Mouse (Mus musculus) cortical plate, adult 2 months (tissue): Measurements from ENCODE around the gene Pnpla5.

Experiments used
- CTCF ChIP-seq: fragments of 200-500 bp; IDR thresholded peaks from 2 replicates; pipeline ENCODE4 v1.5.1; 2011; ENCODE audit warnings: mild to moderate bottlenecking, control low read depth, low read length; ENCODE audit not compliant: insufficient read depth; ENCODE audit errors: extremely low read depth
- POLR2A ChIP-seq: fragments of 200-500 bp; IDR thresholded peaks from 2 replicates; pipeline ENCODE4 v1.6.1; 2011; ENCODE audit warnings: mild to moderate bottlenecking, low read length, control low read depth; ENCODE audit not compliant: insufficient read depth; ENCODE audit errors: extremely low read depth

DNA sequence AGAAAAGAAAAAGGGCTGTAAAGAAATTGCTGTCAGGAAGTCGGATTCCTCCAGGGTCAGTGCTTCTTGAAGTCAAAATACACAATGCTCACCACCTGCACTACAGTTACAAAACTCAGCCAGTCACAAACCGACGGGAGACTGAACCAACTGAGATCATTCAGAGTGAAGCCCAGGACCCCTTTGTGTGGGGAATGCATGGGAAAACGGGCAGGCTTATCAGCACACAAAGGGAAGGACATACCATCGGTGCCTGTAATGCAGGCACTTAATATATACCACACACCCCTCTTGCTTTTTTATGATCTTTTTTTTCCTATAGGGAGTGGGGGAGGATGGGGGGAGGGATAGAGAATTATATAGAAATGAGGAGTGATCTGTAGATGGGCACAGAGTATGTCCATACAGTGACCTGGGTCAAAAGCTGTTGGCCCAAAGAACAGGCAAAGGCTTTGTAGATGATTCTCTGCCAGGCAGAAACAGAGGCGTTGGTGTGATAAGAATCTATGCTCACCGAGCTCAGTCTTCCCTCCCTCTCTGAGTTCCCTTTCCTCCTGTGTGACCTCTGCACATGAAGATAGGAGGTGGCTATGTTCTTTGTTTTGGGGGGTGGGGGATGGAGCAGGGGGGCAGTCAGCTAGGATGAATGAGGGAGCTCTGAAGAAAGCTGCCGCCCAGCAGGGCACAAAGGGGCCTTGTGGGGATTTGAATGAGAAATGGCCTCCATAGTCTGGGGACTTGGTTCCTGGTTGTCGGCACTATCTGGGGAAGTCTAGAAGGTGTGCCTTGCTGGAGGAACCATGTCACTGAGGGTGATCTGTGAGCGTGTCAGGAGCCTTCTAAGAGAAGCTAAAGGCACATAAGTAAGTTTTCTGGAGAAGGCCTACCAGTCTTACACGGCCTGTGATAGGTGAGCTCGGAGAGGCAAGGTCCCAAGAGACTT is 13.8 kb upstream of the Pnpla5 start:
- no peak for TF ChIP-seq CTCF
- no peak for TF ChIP-seq POLR2A
